Mouse (Mus musculus) frontal cortex, adult 2 months (tissue): ENCODE data around the gene Rbsn. TPM values are rescaled to one million over a fixed set of nuclear protein-coding genes. Genes with fewer than 3 reads are reported as not detected.

ENCODE experiments used
- DNase-seq, 2 experiments: peaks; one replicate each; pipeline ENCODE4 v3.0.0; 2022; ENCODE audit warnings: low spot score in 1 of 2; ENCODE audit errors: extremely low spot score in 1 of 2
- polyA plus RNA-seq: library from polyadenylated mRNA; depleted of rRNA; stranded (reverse); fragments of >200 nt; gene quantifications from 2 replicates; pipeline ENCODE4 v1.2.3, GENCODE M21; 2012; rRNA removed

Gene Rbsn
- polyA plus RNA-seq, 1 experiment: 23.7 TPM

GRCm38 (mm10) chr6:92183621-92184131 is 31.0 kb downstream of the Rbsn start, which contains the start of gene Mrps25:
TSS of gene Mrps25 (minus strand) at chr6:92184033.
- DNase-seq: peak; percentile 22 to 79

GRCm38 (mm10) chr6:92176450-92176849 is 38.3 kb downstream of the Rbsn start:
- no peak for DNase-seq

GRCm38 (mm10) chr6:92162724-92163123 is 52.0 kb downstream of the Rbsn start:
- DNase-seq: no peak

GRCm38 (mm10) chr6:92158801-92159200 is 55.9 kb downstream of the Rbsn start:
- DNase-seq: no peak

- no peak for DNase-seq
Measured at GRCm38 (mm10) chr6:92153774-92154173, 61.0 kb downstream of the Rbsn start.

GRCm38 (mm10) chr6:92145881-92146280 is 68.8 kb downstream of the Rbsn start:
- DNase-seq: no peak

Other genes starting within 250 kb of the Rbsn start
- gene Fgd5, start 236.0 kb downstream of the Rbsn start, polyA plus RNA-seq: 4.9 and 5.0 TPM in 2 replicates
- gene Nr2c2, start 123.5 kb downstream of the Rbsn start, polyA plus RNA-seq: 41.5 and 44.2 TPM in 2 replicates
- gene Mrps25, start 30.9 kb downstream of the Rbsn start, polyA plus RNA-seq: 50.9 and 60.5 TPM in 2 replicates
- gene Trh, start 29.7 kb upstream of the Rbsn start, polyA plus RNA-seq: 54.3 and 56.1 TPM in 2 replicates